Mouse (Mus musculus) brain, embryonic 18.5 days (tissue): ENCODE results near the gene Lpin3.

Experiments
- DNase-seq: peaks from one replicate; pipeline ENCODE4 v3.0.0-alpha.2; 2012; ENCODE audit warnings: low read depth, low spot score

Lpin3 gene

GRCm38 (mm10) chr2:160933890-160934289, 53.4 kb downstream of the Lpin3 start:
- DNase-seq: no peak

DNA sequence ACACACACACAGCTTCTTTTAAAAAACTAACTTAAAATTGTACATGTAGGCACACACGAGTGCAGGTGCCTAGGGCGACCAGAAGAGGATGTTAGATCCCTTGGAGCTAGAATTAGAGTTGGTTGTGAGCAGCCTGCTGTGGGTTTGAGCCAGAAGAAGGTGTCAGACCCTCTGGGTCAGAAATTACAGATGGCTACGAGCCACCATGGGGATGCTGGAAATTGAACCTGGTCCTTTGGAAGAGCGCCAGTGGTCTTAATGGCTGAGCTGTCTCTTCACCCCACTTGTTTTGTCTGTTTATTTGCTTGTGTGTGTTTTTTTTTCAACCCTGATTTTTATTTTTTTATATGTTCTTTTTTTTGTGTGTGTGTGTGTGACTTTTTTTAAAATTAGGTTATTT, 54.0 kb downstream of the Lpin3 start:
- no peak for DNase-seq

DNA sequence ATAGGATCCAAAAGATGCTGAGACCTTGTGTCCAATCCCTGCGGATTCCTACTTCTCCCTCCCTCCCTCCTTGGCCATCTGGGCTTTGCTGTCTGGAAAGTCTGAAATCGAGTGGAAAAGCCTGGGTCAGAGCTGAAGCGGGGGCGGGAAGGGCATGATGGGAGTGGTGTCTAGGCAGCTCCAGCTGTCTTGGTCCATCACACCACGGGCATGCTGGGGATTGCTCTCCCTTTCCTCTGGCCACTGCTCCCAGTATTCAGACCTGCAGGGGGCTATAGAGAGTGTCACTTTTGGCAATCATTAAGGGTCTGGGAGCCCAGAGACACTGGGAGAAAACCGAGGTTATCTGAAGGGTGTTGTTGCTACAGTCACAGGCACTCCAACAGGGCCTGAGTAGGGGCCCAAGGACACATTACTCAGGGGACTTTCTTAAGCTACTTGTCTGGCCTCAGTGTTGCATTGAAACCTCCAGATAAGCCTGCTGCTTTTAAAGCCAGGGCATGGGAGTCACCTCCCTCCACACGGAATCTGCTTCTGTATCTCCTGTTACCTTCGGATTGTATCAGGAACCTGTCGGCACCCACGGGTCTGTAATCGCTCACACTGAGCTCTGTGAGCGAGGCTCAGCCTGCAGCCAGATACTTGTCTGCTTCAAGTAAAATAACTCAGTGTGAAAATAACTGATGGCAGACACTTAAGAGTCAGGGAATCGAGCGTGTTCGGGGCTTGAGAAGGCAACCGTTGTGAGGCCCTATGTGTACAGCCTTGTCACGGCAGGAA, 60.6 kb downstream of the Lpin3 start:
- DNase-seq: no peak

DNA sequence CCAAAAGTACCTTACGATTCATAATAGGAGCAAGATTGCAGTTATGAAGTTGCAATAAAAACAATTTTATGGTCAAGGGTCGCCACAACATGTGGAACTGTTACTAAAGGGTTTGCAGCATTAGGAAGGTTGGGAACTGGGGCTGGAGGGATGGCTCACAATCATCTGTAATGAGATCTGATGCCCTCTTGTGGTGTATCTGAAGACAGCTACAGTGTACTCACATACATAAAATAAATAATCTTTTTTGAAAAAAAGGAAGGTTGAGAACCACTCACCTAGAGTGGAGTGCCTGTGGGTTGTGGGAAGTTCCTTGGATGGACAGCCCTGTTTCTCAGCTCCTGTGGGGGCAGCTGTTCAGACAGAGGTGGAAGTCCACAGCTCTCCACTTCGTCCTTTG, 62.0 kb downstream of the Lpin3 start:
- DNase-seq: no peak

- DNase-seq: no peak
These were observed 71.1 kb downstream of the Lpin3 start for GRCm38 (mm10) chr2:160951595-160951994.

GRCm38 (mm10) chr2:160953131-160953873, 72.8 kb downstream of the Lpin3 start:
- DNase-seq: no peak

GRCm38 (mm10) chr2:160954541-160954940, 74.1 kb downstream of the Lpin3 start:
- DNase-seq: no peak

DNA sequence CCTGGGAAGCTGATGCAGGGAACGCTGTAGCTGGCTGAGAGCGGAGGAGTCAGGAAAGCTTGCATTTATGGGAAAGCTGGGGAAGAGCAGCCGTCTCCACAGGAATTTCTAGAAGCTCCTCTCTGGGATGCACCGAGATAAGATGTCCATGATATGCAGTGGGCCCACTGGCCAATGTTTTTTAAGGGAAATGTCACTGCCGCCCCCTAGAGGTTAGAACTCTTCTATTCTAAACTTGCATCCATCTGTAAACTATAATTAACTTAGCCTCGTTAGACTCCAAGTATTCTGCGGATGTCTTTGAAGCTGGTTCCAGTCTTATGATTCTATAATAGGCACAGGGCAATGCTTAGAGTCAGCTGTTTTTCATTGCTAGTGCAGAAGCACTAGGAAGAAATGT, 74.9 kb downstream of the Lpin3 start:
- DNase-seq: no peak
